Mouse (Mus musculus): ENCODE measurements at regions not wholly inside any gene's neighbourhood (a gene's known extent, or its start where the extent isn't known, plus 50 kb on each side); places are given as distances from the start of the nearest gene placed in this dataset.

DNA sequence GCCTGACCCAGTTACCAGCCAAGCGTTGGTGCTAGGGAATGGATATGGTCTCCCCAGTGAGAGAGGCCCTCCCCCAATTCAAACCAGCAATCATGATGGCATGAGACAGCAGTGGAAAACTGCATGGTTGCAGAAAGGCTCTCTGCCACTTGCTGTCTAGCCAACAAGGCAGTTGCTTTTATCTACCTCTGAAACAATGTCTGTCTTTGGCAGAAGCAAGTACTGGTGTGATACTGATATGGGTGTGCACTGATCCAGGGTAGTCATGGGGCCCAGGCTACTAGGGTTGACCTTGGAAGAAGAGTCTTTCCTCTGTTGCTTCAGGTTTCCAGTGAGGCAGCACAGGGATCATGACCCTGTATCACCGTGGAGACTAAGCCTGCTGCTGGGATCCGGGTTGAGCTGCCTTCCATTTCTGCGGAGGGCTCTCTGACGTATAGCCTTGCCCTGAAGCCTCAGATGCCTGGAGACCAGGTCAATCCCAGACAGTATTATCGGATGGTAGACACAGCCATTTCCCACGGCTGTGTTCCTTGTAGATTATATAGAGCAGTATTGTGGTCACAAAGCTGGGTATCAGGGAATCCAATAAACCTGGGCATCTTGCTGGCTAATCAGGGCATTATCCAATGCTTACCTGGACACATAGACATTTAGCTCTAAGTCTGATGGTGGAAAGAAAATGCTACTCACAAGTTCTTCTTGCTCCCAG, 101.5 kb upstream of the Klf13 start:
- Histone ChIP-seq H3K4me1 (replicated peaks) (no peaks in the 10 kb centered on the region), H3K9me3 (peaks cover 3% of the 10 kb centered on the region; the same call in 1 of the 2 replicates), H3K4me3 (replicated peaks) (no peak overlapping the region), H3K9ac (no peak overlapping the region), H3K4me2 (replicated peaks) (no peak overlapping the region), H3K27ac (no peak overlapping the region), H3K27me3 (replicated peaks) (no peaks in the 10 kb centered on the region), H3K36me3 (no peaks in the 10 kb centered on the region)
- 68% methylated on average over 7 of the region's 7 CpGs for WGBS
- ATAC-seq, result peak; percentile 47; the same call in 1 of the 2 replicates

- peaks cover 3% of the 10 kb centered on the region; the same call in 1 of the 2 replicates for H3K4me1 ChIP-seq (replicated peaks)
- WGBS, result 83% methylated on average over 8 of the region's 8 CpGs
Measured at GRCm38 (mm10) chr7:64037701-64038231, 99.1 kb upstream of the Klf13 start.

GRCm38 (mm10) chr7:64036154-64036553, 97.4 kb upstream of the Klf13 start:
- no peak overlapping the region for H3K27ac ChIP-seq
- H3K9ac ChIP-seq, result no peak overlapping the region
- H3K4me2 ChIP-seq (replicated peaks), result no peak overlapping the region
- no peaks in the 10 kb centered on the region for H3K27me3 ChIP-seq (replicated peaks)
- no peak overlapping the region for H3K4me3 ChIP-seq (replicated peaks)
- no peak; the same call in 1 of the 2 replicates for ATAC-seq
- H3K36me3 ChIP-seq, result no peaks in the 10 kb centered on the region
- H3K4me1 ChIP-seq (replicated peaks), result peaks cover 3% of the 10 kb centered on the region; the same call in 1 of the 2 replicates
- no peaks in the 10 kb centered on the region for H3K9me3 ChIP-seq
- 92% methylated on average over 7 of the region's 7 CpGs for WGBS

More at GRCm38 (mm10) chr7:64037701-64038231, 99.1 kb upstream of the Klf13 start:
- no peaks in the 10 kb centered on the region for H3K36me3 ChIP-seq
- H3K27ac ChIP-seq, result no peak overlapping the region
- no peak overlapping the region for H3K9ac ChIP-seq
- H3K27me3 ChIP-seq (replicated peaks), result no peaks in the 10 kb centered on the region
- peaks cover 3% of the 10 kb centered on the region; the same call in 1 of the 2 replicates for H3K9me3 ChIP-seq
- H3K4me3 ChIP-seq (replicated peaks), result no peak overlapping the region
- no peak overlapping the region for H3K4me2 ChIP-seq (replicated peaks)
- ATAC-seq, result no peak

DNA sequence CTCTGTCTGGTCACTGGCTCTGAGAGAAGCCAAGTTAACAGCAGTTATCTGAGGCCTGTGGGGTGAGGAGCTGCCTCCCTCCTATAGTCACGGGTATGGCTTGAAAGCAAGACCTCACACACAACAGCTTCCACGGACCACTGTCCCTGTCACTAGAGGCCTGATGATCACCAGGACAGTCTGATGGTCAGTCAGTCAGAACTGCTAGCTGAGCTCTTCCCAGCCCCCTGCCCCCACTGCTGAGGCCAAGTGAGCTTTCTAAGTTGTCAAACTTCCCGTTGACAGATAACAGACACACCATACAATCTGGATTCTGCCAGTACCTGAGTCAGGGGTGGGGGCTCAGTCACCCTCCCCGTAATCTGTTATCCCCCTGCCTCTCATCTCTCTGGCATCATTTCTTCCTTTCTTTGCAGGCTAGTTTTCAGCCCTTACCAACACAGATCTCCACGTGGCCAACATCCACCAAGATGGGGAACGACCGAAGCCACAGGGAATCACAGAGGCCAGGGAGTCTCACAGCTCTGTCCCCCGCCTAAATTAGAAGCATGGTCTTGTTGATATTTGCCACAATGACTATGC, 96.4 kb upstream of the Klf13 start:
- WGBS, result 48% methylated on average over 8 of the region's 8 CpGs

DNA sequence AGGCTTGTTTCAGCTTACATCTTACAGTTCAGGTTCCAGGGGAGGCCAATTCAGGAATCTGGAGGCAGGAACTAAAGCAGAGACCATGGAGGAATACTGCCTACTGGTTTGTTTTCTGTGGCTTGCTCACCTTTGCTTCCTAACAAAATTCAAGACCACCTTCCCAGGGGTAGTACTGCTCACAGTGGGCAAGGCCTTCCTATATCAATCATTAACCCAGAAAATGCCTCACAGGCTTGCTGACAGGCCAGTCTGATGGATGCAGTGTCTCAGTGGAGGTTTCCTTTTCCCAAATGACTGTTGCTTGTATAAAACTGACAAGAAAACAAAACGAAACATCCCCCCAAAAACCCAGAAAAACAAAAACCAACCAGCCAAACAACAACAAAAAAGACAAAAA, 95.8 kb upstream of the Klf13 start:
- no peaks in the 10 kb centered on the region for H3K36me3 ChIP-seq
- H3K4me1 ChIP-seq (replicated peaks), result peaks cover 3% of the 10 kb centered on the region; the same call in 1 of the 2 replicates
- no peak overlapping the region for H3K9ac ChIP-seq
- no peaks in the 10 kb centered on the region for H3K27me3 ChIP-seq (replicated peaks)
- H3K4me3 ChIP-seq (replicated peaks), result no peak overlapping the region
- WGBS, result 79% methylated on average over 1 of the region's 1 CpGs
- ATAC-seq, result no peak
- no peak overlapping the region for H3K27ac ChIP-seq
- no peaks in the 10 kb centered on the region for H3K9me3 ChIP-seq
- H3K4me2 ChIP-seq (replicated peaks), result no peak overlapping the region

More for the DNA sequence above, 96.4 kb upstream of the Klf13 start:
- Histone ChIP-seq H3K9me3 (no peaks in the 10 kb centered on the region), H3K36me3 (no peaks in the 10 kb centered on the region), H3K27ac (no peak overlapping the region), H3K27me3 (replicated peaks) (no peaks in the 10 kb centered on the region), H3K4me2 (replicated peaks) (no peak overlapping the region), H3K4me3 (replicated peaks) (no peak overlapping the region), H3K9ac (no peak overlapping the region), H3K4me1 (replicated peaks) (peaks cover 3% of the 10 kb centered on the region; the same call in 1 of the 2 replicates)
- peak; percentile 15; the same call in 1 of the 2 replicates for ATAC-seq

DNA sequence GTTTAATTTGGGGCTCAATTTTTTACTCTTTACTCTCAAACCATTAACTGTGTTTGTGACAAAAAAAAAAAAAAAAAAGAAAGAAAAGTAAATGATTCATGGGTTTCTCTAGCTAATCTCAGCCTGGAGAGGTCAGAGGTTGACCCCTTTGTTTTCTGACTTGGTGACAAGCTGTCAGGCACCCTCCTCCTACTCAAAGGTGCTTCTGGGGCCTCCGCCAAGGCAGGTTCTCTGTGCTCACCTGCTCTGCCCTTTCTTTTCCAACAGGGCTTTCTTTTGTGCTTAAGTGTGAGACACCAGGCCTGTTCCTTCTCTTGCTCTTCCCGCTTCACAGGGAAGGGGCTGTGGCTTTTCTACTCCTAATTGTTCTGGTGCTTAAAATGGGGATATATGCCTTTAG, 94.7 kb upstream of the Klf13 start:
- H3K36me3 ChIP-seq, result no peaks in the 10 kb centered on the region
- ATAC-seq, result peak; percentile 50; the same call in 1 of the 2 replicates
- peaks cover 3% of the 10 kb centered on the region; the same call in 1 of the 2 replicates for H3K4me1 ChIP-seq (replicated peaks)
- H3K27me3 ChIP-seq (replicated peaks), result no peaks in the 10 kb centered on the region
- 67% methylated on average over 2 of the region's 2 CpGs for WGBS
- H3K27ac ChIP-seq, result no peak overlapping the region
- no peaks in the 10 kb centered on the region for H3K9me3 ChIP-seq
- H3K9ac ChIP-seq, result no peak overlapping the region
- H3K4me3 ChIP-seq (replicated peaks), result no peak overlapping the region
- no peak overlapping the region for H3K4me2 ChIP-seq (replicated peaks)

GRCm38 (mm10) chr7:64032921-64033354, 94.2 kb upstream of the Klf13 start:
- no peaks in the 10 kb centered on the region for H3K27me3 ChIP-seq (replicated peaks)
- WGBS, result 51% methylated on average over 9 of the region's 9 CpGs
- no peaks in the 10 kb centered on the region for H3K9me3 ChIP-seq
- no peak overlapping the region for H3K4me3 ChIP-seq (replicated peaks)
- H3K4me2 ChIP-seq (replicated peaks), result no peak overlapping the region
- 0 out of 2 replicates have a peak, but pooled peaks have one; percentile 4 for ATAC-seq
- peaks cover 3% of the 10 kb centered on the region; the same call in 1 of the 2 replicates for H3K4me1 ChIP-seq (replicated peaks)
- no peak overlapping the region for H3K9ac ChIP-seq
- H3K27ac ChIP-seq, result no peak overlapping the region
- no peaks in the 10 kb centered on the region for H3K36me3 ChIP-seq

GRCm38 (mm10) chr7:64030650-64031049, 91.9 kb upstream of the Klf13 start:
- Histone ChIP-seq H3K4me2 (replicated peaks) (no peak overlapping the region), H3K4me1 (replicated peaks) (peaks cover 3% of the 10 kb centered on the region; the same call in 1 of the 2 replicates), H3K9me3 (no peaks in the 10 kb centered on the region), H3K36me3 (no peaks in the 10 kb centered on the region), H3K27ac (no peak overlapping the region), H3K27me3 (replicated peaks) (no peaks in the 10 kb centered on the region), H3K9ac (no peak overlapping the region), H3K4me3 (replicated peaks) (no peak overlapping the region)
- no peak for ATAC-seq
- WGBS, result 91% methylated on average over 2 of the region's 2 CpGs

GRCm38 (mm10) chr7:64027100-64027499, 88.4 kb upstream of the Klf13 start:
- Histone ChIP-seq H3K27ac (no peak overlapping the region), H3K4me2 (replicated peaks) (no peak overlapping the region), H3K36me3 (no peaks in the 10 kb centered on the region), H3K4me1 (replicated peaks) (no peaks in the 10 kb centered on the region), H3K27me3 (replicated peaks) (no peaks in the 10 kb centered on the region), H3K9me3 (no peaks in the 10 kb centered on the region), H3K4me3 (replicated peaks) (no peak overlapping the region), H3K9ac (no peak overlapping the region)
- ATAC-seq, result no peak
- WGBS, result 82% methylated on average over 7 of the region's 7 CpGs

DNA sequence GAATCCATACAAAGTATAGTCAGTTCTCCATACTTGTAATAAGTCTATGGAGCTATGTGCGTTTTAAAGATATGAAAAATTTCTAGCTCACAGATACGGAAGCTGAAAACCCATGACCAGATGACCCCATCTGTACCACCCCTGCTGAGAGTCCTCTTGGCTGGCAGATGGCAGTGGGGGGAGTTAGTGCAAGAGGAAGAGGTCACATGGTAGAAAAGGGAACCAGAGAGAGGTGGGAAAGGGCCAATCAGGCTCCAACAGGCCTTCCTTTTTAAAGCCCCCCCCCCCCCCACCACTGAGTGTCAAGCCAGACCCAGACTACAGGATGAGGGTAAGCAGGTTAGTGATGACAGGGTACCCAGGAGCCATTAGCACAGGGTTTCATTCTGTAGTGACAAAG, 86.4 kb upstream of the Klf13 start:
- no peaks in the 10 kb centered on the region for H3K9me3 ChIP-seq
- WGBS, result 86% methylated on average over 2 of the region's 2 CpGs
- H3K27ac ChIP-seq, result no peak overlapping the region
- H3K27me3 ChIP-seq (replicated peaks), result no peaks in the 10 kb centered on the region
- H3K4me1 ChIP-seq (replicated peaks), result no peaks in the 10 kb centered on the region
- no peaks in the 10 kb centered on the region for H3K36me3 ChIP-seq
- no peak overlapping the region for H3K4me2 ChIP-seq (replicated peaks)
- no peak overlapping the region for H3K4me3 ChIP-seq (replicated peaks)
- no peak for ATAC-seq
- no peak overlapping the region for H3K9ac ChIP-seq

GRCm38 (mm10) chr7:64024253-64024652, 85.5 kb upstream of the Klf13 start:
- no peak overlapping the region for H3K4me3 ChIP-seq (replicated peaks)

GRCm38 (mm10) chr7:64022711-64023468, 84.2 kb upstream of the Klf13 start:
- no peaks in the 10 kb centered on the region for H3K9me3 ChIP-seq
- 68% methylated on average over 7 of the region's 7 CpGs for WGBS
- H3K9ac ChIP-seq, result no peak overlapping the region
- H3K27me3 ChIP-seq (replicated peaks), result no peaks in the 10 kb centered on the region
- H3K36me3 ChIP-seq, result no peaks in the 10 kb centered on the region
- H3K4me2 ChIP-seq (replicated peaks), result no peak overlapping the region
- H3K27ac ChIP-seq, result no peak overlapping the region
- no peak overlapping the region for H3K4me3 ChIP-seq (replicated peaks)
- H3K4me1 ChIP-seq (replicated peaks), result no peaks in the 10 kb centered on the region
- no peak for ATAC-seq

More at GRCm38 (mm10) chr7:64024253-64024652, 85.5 kb upstream of the Klf13 start:
- Histone ChIP-seq H3K36me3 (no peaks in the 10 kb centered on the region), H3K27ac (no peak overlapping the region), H3K9me3 (no peaks in the 10 kb centered on the region), H3K9ac (no peak overlapping the region), H3K27me3 (replicated peaks) (no peaks in the 10 kb centered on the region), H3K4me2 (replicated peaks) (no peak overlapping the region), H3K4me1 (replicated peaks) (no peaks in the 10 kb centered on the region)
- 83% methylated on average over 4 of the region's 4 CpGs for WGBS
- no peak for ATAC-seq

Data from intestine, embryonic 15.5 days (tissue).